Mouse (Mus musculus) urinary bladder, postnatal 10 days (tissue): ENCODE measurements around the gene Gm49320.

Experiments
- DNase-seq: peaks from one replicate; pipeline ENCODE4 v3.0.0; 2022; ENCODE audit warnings: low spot score

The Gm49320 gene

DNA sequence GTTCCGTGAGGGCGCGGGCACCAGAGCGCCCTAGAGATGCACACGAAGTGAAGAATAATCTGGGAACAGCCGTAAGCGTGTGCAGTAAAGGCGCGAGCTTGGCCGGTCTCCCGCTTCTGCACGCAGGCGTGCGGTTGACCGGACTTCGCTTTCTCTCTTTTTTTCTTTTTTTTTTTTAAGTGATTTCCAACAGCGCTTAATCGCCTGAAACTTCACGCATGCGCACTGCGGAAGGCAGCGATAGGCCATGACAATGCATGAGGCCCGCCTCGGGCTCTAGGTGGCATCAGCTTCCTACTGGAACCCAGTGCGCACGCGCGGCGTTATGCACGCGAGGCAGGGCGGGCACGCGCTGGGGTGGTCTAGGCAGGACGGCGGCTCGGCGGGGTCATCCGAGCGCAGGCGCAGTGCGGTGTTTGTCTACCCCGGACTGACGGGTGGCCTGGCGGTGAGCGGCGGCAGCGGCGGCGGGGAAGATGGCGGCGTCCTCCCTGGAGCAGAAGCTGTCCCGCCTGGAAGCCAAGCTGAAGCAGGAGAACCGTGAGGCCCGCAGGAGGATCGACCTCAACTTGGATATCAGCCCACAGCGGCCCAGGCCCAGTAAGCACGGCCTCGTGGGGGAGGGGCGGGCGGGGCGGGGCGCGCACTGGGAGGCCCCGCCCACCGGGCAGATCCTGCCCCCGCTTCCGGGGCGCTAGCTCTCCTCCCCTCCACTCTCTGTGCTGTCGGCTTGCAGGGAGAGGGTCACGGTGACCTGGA lies at the start of gene Gm49320, which contains the start of gene Map2k7:
Gene Gm49320 (plus strand): TSS at position 432 of the 759 bp plus-strand sequence.
Gene Map2k7 (plus strand): TSS at position 307 of the 759 bp plus-strand sequence.
- DNase-seq, result peak; percentile 100

DNA sequence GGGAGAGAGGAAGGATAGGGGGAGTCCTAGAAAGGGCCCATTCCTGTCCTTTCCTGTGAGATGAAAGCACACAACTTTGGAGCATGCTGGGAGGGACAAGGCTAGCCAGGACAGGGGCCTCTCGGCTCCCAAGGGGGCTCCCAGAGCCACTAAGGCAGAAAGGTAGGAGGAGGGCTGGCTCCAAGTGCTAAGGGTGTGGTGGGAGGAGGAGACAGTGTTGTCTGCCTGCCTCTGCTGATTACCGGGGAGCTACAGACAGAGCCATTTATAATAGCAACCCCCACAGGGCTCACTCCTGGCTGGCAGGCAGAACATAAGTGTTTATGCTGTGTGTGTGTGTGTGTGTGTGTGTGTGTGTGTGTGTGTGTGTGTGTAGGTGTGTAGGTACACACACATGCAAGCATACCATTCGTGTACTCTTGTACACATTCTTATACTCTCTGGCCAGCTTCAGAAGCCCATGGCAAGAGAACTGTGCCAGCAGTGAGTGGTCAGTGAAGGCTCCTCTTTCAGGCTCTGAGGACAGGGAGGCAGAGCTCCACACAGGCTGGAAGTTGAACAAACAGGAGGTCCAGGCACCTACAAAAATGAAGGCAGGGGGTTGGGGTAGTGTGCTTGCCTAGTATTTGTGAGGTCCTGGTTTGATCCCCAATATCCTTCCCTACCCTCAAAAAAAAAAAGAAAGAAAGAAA lies 49.5 kb upstream of the Gm49320 start:
- DNase-seq, result no peak

DNA sequence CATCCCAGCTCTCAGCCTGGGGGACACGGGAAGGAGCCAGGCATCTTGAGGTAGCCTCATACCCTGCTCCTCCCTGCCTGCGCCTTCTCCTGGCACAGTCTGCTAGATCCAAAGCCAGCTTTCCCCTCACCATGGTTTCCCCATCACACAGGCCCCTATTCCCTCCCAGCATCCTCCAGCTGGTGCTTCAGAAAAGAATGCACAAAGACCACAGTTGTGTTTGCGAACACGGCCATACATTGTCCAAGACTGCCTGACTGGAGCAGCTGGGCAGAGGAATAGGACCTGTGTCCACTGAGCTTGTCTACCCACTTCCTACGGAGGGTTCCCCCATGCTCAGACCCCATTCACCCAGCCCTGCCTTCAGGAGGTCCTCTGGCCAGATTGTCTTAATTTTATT lies 46.4 kb upstream of the Gm49320 start:
- no peak for DNase-seq

DNA sequence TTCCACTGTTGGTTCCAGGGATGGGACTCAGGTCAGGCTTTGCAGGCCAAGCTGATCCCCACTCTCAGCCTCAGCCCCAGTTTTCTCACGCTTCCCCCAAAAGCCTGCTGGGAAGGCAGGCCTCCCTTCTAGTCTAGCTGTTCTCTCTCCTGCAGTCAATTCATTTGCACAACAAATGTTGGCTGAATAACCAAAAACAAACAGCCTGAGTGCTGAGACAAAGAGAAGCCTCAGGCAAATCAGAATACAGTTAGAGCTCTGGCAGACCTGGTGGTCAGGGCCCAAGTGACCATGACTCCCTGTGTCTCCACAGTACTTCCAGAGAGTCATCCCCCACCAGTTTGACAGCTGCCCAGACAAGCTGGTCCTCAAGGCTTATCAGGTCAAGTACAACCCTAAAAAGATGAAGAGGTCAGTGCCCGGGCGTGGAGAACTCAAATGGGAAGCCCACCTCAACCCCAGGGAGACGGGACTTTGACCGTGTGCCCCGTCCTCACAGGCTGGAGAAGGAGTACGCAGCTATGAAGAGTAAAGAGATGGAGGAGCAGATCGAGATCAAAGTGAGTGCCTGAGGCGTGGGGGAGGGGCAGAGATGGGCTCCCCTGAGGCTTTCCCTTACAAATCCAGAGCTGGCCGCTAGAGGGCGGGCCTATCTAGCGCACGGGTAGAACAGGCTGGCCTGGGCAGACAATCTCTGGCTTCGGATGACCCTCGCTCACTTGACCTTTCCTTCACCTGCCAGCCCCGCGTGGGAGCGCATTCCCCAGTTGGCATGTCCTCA lies 45.7 kb upstream of the Gm49320 start:
- DNase-seq, result peak; percentile 66

DNA sequence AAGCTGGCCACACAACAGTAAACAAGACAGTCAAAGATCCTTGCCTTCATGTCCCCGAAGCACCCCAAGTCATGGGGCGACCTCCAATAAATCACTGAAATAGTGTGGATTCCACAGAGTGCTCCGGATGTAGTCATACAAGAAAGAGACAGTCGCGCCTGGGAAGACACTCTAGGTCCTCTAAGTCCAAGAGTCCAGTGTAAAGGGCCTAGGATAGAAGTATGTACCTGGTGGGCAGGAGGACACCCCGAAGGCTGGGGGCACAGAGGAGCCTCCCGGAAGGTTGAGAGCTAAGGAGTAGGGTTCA lies 45.1 kb upstream of the Gm49320 start:
- DNase-seq, result no peak

DNA sequence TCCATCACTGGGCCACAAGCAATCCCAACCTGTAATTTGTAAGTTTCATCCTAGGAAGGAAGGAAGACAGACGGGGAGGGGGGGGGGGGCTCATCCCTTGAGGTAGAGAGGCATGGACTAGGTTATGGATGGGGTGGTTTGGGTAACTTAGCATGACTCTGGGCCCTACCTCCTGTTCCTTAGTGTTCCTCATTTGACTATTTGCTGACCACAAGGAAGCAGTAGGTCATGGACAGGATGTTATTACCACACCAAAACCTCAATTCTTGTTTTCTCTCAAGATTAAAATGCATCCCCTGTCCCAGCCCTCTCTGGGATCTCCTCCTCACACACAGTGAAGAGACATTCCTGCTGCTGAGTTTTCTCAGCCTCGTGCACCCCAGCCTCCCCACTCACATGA lies 37.3 kb upstream of the Gm49320 start:
- DNase-seq, result no peak

DNA sequence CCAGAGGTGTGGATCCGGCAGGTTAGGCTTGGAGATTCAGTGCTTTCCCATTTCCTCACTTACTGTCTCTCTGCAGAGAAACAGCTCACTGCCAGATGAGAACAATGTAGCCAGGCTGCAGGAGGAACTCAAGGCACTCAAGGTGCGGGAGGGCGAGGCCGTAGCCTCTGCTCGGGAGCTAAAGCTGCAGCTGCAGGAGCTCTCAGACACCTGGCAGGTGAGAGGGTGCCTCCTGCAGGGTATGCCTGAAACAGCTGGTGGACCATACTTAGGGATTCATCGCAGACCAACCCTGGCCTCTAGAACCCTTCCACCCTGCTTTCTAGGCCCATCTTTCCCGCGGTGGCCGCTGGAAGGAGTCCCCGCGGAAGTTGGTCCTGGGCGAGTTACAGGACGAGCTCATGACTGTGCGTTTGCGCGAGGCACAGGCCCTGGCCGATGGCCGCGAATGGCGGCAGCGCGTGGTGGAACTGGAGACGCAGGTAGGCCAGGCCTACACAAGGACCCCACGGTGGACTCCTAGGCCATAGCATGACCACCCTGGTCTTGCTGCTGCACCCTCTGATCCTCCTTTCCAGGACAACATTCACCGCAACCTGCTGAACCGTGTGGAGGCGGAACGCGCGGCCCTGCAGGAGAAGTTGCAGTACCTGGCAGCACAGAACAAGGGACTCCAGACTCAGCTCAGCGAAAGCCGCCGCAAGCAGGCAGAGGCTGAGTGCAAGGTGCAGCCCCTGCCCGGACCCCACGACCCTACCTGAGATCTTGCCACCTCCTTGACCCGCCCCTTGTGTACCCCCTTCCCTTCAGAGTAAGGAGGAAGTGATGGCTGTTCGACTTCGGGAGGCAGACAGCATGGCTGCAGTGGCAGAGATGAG lies 33.2 kb upstream of the Gm49320 start:
- no peak for DNase-seq

DNA sequence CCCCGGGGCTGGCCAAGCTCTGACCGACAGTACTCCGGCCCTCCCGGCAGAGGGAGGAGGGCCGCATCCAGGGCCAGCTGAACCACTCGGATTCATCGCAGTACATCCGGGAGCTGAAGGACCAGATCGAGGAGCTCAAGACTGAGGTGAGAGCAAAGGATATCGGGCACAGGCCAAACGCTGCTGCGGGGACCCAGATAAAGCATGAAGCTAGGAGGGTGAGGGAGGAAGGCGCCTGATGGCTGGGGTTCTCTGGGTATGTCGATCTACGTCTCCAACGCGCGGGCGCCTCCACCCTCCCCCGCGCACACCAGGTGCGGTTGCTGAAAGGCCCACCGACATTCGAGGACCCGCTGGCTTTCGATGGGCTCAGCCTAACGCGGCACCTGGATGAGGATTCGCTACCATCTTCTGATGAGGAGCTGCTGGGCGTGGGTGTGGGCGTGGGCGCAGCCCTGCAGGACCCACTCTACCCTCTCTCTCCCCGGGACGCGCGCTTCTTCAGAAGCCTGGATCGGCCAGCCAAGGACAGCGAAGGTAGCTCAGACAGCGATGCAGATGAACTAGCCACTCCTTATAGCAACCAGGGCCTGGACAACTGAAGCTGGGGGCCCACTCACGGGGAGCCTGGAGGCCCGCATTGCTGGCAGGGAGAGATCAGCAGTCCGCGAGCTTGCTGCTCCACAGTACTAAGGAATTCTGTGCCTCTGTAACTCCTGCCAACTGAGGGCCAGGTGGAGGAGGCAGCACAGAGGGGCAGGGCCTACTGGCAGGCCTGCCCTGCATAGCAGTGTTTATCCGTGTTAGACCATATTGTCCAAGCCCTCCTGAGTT lies 32.3 kb upstream of the Gm49320 start:
- no peak for DNase-seq

DNA sequence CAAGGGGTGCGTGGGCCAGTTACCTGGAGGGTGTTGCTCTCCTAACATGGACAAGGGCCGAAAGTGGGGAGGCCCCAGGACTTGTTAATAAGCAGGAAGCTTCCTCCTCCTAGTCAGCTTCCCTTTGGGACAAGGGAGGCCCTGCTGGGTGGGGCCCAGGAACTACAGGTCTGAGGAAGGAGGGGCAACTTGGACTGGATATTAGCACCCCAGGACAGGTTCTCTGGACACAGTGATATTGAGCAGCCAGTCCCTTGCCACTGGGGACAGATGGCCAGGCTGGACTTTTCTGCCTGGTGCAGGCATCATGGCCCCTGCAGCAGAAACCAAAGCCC lies 31.7 kb upstream of the Gm49320 start:
- no peak for DNase-seq

DNA sequence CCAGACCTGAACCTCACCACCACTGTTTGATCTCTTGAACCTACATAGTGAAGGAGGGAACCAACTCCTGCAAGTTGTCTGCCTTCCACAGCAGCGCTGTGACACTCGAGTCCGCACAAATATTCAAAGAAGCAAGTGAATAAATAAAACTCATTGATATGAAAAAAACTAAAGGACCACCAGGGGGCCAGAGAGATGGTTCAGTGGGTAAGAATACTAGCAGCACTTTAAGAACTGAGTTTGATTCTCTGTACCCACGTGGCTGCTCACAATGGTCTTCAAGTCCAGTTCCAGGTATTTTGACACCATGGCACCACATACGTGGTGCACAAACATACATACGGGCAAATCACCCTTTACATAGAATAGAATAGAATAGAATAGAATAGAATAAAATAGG lies 27.6 kb upstream of the Gm49320 start:
- no peak for DNase-seq

DNA sequence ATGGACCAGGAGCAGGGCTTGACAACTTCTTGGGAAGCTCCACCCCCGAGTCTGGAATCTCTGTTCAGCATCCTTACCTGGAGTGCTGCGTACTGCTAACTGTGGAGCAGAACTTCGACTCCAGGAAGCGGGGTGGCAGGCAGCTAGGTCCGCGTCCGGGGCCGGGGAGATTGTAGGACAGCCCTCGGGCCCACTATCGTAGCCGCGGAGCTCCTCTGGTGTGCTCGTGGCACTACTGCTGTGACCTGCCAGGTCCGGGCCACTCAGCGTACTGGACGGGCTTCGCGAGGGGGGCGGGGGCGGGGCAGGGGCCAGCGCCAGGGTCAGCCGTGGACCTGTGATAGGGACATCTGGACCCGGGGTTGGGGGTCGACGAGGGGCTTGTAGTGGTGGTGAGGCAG lies 25.9 kb upstream of the Gm49320 start:
- no peak for DNase-seq

DNA sequence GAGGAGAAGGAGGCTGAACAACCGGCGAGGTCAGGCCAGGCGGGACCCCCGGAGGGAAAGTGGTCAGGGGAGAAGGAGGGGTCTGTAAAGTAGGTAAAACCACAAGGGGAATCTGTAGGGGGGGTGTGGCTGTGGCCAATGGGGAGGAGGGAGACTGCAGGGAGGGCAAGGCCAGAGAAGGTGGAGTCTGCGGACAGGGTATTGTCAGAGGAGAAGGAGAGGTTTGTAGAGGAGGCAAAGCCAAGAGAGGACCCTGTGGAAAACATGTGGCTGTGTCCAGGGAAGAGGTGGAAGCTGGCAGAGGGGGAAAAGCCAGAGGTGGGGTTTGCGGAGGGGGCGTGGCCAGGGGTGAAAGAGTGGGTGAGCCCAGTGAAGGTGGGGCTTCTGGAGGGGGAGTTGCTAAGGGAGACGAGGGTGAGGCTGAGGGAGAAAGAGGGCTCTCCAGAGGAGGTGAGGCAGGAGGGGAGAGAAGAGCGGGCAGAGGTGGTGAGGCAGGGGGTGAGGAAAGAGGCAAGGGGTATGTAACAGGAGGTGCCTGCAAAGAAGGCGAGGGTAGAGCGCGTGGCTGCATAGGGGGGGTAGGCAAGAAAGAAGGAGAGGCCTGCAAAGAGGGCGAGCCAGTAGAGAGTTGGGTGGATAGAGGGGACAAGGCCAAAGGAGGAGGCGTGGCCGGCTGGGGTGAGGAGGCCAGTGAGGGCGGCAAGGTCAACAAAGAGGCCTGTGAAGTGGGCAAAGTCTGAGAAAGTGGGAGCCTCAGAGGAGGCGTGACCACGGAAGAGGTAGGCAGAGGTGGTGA lies 25.3 kb upstream of the Gm49320 start:
- no peak for DNase-seq

DNA sequence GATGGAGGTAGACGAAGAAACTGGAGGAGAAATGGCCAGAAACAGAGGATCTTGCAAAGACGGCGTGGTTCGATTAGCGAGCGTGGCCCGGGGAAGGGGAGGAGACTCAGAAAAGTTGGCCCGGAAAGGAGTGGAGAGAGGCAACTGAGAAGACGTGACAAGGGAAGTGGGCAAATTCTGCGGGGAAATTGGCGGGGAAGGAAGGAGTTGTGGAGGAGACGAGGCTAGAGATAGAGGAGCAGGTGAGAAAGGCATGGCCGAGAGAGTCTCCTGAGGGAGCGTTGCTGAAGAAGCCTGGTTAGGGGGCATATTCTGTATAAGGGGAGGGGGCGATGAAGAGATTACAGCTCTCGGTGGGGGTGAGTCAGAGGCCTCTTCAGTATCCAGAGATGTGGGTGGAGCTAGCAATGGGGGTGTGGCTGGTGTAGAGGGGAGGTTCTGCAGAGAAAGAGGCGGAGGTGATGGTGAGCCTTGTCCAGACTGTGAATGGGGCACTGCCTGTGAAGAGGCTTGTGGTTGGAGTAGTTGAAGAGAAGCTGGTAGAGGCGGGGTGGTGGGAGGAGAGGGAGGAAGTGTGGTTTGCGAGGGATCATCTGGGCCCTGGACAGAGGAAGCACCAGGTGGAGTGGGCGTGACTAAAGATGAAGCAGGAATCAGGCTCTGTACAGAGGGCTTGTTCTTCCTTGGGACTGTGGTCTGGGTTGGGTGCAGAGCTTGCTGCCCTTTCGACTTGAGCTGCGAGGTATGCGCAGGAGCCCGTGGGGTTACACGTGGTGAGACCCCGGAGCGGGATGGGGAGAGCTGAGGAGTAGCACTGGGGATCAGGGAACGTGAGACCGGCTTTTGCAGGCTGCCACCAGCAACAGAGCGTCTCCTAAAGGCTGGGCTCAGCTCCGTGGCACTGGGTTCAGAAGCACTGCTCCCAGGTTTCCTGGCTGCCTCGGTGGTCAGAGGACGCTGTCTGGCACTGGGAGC lies 24.4 kb upstream of the Gm49320 start:
- DNase-seq, result no peak

DNA sequence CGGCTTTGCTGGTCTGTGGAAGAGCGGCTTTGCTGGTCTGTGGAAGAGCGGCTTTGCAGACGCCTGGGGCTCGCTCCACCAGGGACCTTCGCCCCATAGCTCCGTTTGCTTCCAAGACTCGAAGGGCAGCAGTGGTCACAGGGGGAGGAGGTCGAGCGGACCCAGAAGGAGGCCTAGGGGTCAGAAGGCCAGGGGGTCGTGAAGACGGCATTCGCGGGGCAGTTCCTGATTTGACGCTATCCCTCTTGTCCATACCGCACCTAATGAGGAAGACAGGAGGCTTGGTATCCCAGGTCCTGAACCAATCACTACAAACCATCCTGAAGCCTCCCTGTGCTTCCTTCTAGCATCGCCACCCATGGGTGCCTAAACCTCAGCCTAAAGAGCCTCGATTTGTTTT lies 22.4 kb upstream of the Gm49320 start:
- DNase-seq, result no peak

DNA sequence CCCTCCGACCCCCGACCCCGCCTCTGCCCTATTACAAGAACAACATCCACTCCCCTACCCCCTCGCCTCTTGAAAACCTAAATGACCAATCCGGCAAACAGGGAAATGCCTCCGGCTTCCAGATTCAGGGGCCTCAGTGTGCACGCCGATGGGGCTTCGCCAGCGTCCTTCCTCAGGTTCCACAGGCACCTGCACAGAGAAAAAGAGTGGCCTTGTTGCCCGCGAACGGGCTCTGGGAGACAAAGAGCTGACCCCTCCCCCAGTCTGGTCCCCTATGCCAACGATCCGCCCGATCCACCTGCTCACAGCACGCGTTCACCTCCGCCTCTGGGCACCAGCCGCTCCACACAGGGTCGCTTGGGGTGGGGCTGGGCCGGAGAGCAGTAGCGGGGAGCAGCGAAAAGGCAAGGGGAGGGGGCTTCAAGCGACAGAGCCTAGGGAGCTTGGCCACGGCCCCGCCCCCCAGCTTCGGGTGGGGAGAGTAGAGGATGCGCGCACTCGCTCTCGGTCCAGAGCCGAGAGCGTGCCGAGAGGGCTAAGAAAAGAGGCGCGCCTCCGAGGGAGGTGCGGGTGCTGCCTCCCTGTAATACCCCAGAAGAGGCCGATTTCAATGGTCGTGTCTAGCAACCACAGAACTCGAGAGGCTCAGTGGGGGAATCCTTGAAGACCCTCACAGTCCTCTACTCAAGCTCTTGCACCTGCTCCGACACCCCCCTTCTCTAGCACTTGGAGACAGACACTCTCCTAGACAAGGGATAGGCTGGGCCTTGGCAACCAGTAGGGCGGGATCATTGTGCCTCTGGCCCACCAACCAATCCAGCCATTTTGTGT lies 21.7 kb upstream of the Gm49320 start, which contains the start of gene Prr36:
Gene Prr36 (minus strand): TSS at position 669 of the 831 bp plus-strand sequence.
- no peak for DNase-seq

DNA sequence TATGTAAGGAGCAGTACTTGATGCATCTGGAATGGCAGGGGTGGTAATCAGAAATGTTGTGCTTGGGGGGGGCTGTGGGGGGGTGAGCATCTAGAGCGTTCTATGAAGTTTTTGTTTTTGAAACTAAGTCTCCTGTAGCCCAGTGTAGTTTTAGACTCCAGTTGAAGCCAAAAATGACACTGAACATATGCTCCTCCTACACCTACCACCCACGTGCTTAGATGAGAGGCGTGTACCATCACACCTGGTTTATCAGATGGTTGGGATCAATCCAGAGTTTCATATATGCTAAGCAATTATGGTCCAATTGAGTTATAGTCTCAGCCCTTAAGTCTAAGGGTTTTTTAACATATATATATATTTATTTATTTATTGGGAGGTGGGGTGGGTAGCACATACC lies 19.0 kb upstream of the Gm49320 start:
- no peak for DNase-seq

DNA sequence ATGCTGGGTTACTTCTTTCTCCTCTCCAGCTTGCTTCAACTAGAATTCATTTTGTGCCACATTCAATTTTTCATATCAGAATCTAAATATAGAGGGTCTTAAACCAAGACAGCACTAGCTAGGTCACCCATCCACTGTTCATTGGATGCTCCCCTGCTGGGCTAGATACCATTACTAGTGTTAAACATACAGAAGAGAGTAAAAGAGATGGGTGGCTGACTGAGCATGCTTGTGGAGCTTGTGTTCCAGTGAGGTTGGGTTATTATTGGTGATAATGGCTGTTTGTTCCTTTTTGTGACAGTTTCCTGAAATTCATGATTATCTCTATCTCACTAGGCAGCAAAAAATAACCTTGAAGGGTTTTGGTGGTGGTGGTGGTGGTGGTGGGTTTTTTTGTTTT lies 16.6 kb upstream of the Gm49320 start:
- no peak for DNase-seq

DNA sequence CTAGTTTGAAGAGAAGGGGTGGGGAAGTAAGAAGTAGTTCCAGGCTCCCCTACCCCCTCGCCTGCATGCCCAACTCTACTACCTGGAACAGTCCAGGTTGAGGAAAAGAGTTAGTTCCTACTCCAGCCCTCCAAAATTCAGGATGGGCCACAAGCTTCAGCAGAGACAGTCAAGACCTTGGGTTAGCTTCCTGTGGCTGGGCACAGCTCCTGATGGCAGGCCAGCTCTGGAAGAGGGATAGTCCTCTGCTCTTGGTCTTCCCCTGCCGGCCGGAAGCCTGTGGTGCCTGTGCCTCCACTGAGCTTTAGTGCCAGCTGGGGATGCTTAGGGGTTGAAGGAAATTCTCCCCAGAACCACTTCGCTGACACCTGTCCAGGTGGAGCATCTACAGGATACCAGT lies 12.3 kb upstream of the Gm49320 start:
- no peak for DNase-seq
